Mouse (Mus musculus) adrenal gland, postnatal 14 days (tissue): ENCODE results near the gene Inf2. TPM values are rescaled to one million over a fixed set of nuclear protein-coding genes. Genes with fewer than 3 reads are reported as not detected.

Source experiments
- DNase-seq: peaks from one replicate; pipeline ENCODE4 v3.0.0; 2021; ENCODE audit warnings: mixed read lengths
- total RNA-seq: library from RNA; stranded (reverse); gene quantifications from 2 replicates; pipeline ENCODE4 v1.2.3, GENCODE M21; 2021

The Inf2 gene
- total RNA-seq, 1 experiment from 2014 or later: 25.3 TPM

DNA sequence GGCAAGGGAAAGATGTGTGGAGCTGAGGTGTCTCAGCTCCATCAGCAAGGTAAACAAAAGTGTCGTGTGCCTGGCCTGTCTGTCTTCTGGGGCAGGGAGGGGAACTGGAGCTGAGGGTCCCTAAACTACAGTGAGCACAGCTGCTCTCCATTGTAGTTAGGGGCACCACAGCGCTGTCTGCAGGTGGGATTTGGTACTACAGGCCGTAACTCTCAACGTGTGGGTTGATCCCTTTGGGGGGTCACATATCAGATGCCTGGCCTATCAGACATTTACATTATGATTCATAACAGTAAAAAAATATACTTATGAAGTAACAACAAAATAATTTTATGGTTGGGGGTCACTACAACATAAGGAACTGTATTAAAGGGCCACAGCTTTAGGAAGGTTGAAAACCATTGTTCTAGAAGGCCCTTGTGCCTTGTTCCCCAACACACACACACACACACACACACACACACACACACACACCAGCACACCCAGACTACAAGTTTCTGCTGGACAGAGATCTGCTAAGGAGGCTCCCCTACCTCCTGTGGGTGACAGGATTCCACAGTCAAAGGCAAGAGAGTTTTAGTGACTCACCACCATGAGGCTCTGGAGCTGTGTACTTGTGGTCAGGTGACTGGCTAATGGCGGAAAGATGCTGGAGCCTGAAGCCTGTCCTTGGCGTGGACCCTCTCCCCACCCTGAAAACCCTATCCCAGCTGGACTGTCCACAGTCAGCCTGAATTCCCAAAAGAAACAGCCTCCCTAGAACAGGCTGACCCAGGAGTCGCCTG is 38.7 kb downstream of the Inf2 start:
- DNase-seq: no peak

DNA sequence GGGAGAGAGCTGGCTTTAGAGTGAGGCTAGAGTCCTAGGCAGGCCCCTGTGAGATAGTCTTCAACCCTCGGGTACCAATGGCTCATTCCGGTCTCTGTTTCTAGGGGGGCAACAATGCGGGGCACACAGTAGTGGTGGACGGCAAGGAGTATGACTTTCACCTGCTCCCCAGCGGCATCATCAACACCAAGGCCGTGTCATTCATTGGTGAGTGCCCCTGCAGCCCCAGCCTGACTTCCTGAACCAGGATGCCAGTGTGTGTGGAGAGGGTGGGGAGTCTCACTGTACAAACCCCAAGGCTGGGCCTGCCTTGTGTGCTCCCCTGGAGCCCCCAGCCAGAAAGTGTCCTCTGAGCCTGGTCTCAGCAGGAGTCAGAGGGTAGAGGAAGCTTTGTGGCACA is 39.6 kb downstream of the Inf2 start:
- DNase-seq: no peak

DNA sequence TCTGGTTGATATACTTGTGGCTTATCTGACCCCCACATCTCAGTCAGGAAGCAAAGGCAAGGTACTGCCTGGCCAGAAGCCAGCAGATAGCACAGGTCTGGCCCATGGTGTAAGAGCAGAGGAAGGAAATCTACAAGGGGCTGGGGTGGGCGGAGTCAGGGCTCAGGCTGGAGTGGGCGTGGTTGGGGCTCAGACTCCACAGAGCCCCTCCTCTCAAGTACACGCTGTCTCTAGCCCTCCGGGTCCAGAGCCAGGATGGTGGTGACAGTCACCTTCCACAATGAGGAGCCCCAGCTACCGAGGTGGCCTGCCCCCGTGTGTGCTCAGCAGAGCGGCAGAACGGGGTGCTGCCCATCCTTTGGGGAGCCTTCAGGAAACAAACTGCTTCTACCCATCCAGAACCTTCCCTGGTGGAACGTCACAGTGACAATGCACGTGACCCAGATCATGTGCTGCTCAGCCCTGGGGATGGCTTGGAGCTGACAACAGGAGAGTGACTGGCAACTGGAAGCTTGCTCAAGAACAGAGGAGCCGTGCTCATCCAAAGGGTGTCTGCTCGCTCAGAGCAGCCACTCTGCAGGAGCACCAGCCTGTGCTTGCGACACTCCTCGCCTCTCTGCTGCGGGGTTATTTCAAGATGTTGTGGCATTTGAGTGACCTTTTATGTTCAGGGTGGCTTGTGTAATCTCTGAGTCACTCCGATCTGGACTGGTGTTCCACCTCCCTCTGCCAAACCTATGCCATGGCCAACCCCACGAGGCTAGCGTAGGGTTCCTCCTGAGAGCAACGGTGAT is 40.5 kb downstream of the Inf2 start:
- DNase-seq: peak; percentile 83

DNA sequence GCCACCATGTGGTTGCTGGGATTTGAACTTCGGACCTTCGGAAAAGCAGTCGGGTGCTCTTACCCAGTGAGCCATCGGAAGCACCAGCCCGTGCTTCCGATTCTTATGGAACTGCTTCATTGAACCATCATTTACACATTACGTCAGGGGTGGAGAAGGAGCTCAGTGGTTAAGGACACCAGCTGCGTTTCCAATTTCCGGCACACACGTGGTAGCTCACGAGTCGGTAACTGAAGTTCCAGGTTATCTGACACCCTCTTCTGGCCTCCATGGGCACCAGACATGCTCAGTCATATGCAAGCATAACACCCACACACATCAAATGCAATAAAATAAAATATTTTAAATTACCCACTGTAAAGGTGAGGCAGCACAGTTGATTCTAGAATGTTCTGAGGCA is 41.4 kb downstream of the Inf2 start:
- DNase-seq: no peak

DNA sequence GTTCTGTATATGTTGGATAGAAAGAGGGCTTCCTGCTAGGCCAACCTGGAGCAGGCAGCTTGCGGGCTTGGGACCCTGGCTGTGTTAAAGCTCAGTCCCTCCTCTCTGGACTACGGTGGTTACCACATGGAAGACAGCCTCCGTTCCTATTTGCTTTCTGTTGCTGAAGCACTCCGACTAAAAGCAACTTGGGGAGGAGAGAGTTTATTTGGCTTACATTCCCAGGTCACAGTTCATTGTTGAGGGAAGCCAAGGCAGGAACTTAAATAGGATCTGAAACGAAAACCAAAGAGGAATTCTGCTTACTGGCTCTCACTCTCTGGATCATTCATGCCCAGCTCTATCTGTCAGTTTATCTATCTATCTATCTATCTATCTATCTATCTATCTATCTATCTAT is 42.2 kb downstream of the Inf2 start:
- no peak for DNase-seq

DNA sequence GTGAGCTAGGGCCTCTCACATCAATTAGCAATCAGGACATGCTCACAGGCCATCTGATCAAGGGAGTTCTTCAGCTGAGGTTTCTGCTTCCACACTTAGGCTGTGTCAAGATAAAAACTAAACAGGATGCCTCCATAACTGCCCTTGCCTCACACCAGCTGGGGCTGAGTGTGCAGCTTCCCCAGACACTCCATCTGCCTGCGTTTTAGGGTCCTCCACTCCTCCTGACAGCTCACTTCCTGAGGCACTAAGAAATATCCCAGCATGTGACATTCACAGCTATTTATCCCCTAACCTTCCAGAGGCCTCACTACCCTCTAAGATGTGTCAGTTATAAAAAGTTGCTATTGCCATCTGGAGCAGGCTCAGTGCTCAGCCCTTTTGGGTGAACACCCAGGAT is 42.9 kb downstream of the Inf2 start:
- no peak for DNase-seq

DNA sequence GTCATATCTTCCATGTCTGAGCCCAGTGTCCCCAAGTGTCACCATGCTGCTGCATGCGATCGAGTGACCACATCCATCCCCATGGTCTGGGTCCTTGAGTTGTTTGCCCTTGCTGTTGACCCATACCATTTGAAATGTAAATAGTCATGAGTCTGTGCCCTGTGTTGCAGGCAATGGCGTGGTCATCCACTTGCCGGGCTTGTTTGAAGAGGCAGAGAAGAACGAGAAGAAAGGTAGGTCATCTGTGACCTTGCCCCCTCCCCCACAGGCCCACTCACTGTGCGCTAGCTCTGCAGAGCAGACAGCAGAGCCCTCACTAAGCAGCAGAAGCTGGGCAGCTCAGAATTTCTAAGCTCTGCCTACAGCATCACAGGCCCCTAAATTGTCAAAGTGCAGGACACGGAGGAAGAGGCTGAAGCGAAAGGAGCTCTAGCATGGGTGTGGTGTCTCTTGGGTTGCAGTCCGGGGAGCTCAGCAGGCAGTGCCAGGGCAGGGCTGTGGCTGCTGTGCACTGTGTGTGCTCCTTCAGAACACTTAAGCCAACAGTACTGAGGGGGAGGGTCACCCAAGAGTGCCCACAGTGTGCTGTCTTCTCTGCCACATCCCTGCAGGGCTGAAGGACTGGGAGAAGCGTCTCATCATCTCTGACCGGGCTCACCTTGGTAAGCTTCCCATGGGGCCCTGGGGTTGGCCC is 43.6 kb downstream of the Inf2 start:
- DNase-seq: no peak

DNA sequence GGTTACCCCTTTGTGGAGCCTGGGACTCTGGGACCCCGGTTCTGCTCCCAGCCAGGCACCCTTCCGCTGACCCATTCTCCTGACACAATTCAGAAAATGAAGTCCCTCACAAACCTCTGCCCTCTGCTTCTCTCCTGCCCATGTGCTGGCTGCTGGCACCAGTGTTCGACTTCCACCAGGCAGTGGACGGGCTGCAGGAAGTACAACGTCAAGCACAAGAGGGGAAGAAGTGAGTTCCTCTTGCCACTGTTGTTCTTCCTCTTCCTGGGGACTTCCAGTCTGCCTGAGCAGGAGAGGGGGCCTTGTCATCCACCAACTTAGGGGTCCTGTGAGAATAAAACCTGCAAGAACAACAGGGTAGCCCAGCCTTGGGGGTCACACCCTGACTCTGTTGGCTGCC is 44.3 kb downstream of the Inf2 start:
- no peak for DNase-seq

DNA sequence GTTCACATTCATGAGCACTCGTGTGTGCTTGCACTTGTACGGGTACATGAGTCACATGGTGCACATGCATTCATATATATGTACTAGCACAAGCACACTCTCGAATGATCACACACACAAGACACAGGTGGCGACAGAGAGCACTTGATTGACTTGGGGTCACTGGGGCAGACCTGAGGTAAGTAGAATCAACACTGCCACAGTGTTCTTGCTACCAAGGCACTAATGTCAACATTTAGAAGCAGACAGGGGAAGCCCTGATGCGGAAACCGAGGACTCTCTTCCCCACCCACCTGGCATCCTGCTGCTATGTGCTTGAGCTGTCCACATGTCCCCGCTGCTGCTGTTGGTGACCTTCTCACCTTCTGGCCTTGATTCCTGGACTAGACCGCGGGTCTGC is 45.1 kb downstream of the Inf2 start:
- no peak for DNase-seq

DNA sequence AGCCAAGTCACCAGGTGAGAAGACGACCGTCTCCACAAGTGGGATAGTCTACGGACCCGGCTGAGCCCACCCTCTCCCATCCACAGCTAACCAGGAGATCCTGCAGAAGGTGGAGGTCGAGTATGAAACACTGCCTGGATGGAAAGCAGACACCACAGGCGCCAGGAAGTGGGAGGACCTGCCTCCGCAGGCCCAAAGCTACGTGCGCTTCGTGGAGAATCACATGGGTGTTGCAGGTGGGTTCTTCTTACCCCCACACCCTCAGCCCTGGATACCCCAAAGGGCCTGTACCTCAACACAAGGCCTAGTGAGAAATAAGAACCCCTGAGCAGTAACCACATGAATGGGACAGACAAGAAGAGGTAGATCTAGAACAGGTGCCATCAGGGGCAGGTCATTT is 50.9 kb downstream of the Inf2 start:
- no peak for DNase-seq

DNA sequence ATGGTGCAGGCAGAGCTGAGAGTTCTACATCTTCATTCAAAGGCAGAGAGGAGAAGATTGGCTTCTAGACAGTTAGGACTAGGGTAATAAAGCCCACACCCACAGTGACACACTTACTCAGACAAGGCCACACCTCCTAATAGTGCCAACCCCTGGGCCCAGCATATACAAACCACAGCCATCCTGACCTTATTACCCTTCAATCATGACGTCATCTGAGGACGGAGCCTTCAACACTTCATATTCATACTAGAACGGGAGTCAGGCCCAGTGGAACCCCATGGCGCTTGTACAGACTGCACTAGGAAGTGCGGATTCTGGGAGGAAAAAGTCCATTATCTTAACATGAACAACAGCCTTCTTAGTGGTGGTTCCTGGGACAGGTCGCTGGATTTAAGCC is 54.5 kb downstream of the Inf2 start:
- no peak for DNase-seq

DNA sequence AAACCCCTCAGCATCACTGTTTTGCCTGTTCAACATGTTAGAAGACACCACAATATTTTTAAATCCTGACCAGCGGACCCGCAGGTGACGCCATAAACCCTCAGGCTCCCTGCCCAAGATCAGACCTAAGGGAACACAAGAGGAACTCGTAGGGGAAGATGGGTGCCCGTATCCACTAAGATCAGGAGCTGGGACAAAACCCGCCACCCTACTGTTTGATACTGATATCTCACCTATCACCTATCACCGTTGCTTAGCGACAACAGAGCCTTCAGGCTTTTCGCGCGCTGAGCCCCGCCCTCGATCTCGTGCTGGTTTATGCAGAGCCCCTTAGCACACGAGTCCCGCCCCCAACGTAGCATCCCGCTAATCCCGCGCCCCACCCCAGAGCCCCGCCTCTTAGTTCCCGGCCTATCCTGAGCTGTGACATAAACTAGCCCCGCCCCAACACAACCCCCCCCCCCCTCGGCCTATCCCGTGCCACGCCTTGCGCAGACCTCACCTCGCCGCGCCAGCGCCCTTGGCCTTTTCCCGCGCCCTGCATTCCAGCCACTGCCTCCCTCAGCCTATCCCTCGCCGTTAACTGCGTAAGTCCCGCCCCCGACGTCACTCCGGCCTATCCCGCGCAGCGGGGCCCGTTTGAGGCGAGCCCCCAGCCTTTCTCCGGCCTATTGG is 55.7 kb downstream of the Inf2 start, which contains the start of gene Siva1:
Siva1 (plus strand) TSS at position 500 of the 675 bp plus-strand sequence.
- peak; percentile 100 for DNase-seq

DNA sequence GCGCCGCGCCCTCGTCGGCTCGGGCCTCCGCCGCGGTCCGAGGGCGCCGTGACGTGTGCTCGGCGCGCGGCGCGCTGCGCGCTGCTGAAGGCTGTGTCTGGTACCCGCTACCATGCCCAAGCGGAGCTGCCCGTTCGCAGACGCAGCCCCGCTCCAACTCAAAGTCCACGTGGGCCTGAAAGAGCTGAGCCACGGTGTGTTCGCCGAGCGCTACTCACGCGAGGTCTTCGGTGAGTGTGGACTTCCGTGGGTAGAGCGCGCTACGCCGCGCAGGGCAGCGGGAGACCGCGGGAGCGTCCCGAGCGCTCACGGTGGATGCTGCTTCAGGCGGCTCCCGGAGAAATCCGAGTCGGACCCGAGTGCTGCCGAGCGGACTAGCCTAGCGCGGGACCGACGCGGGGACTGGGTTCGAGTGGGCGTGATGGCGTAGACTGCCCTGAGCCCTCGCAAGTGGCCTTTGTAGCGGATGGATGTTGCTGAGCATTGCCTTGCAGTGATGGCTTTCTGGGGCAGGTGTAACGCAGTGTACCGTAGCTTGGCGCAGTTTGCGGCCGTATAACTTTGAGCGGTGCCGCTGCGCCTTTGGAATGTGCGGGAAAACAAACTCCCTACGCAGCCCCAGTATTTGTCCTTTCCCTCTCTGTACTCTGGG is 56.4 kb downstream of the Inf2 start:
- no peak for DNase-seq

DNA sequence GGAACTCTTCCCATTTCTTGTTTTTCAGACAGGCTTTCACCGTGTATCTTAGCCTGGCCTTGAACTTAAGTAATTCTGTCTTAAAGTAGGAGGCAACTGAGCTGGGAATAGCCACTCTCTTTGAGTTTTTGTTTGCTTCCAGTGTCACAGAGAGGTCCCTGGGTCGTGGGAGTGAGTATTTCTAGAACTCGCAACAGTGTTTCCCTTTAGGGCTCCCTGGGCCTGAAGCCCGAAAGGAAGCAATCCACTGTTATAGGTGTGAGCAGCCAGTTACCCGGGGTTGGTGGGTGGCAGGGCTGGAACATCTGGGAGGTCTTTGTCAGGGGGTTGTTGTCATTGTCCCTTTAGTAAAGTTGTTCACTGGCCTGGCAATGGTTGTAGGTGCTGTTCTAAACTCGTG is 57.6 kb downstream of the Inf2 start:
- no peak for DNase-seq

DNA sequence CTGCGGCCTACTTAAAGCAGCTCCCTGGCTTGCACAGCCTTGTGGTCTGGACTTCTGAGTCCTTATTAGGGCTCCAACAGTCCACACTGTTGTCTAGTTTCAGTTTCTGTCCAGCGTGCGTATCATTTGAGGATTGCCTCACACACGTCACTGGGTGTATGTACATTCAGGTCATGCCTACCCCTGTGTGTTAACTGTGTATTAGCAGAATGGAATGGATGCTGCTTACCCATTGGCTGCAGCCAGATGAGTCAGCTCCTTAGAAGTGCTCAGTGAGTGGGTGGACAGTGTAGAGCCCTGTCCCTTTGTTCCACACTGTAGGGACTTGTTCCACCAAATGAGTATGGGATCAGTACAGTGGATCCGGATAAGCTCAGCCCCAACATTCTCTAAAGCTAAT is 59.5 kb downstream of the Inf2 start:
- no peak for DNase-seq

DNA sequence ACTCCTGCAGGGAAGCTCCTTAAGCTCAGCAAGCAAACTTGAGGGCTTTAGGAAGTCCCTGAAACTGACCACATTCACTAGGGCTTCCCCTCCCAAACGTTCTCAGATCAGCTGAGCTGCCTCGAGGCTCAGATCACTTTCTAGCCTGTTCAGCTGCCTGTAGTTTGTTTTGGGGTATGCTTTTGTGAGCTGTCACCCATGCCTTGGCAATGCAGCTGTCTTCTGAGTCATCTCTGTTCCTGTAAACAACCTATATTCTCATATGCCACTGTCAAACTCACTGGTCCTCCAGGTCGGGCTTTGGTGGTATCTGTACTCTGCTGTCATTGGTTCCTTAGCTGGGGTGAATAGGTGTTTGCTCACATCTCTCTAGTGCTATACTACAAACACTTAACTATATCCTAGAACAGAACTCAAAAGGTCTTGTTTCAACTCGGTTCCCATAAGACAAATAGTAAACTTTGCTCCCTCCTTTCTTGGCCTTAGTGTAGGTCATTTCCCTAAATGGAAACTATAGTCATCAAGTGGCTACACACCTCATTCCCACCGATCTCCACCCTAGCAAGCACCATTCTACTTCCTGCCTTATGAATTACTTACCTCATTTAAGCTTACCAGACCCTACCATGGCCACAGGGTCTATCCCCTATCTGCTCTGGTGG is 63.3 kb downstream of the Inf2 start:
- DNase-seq: no peak

DNA sequence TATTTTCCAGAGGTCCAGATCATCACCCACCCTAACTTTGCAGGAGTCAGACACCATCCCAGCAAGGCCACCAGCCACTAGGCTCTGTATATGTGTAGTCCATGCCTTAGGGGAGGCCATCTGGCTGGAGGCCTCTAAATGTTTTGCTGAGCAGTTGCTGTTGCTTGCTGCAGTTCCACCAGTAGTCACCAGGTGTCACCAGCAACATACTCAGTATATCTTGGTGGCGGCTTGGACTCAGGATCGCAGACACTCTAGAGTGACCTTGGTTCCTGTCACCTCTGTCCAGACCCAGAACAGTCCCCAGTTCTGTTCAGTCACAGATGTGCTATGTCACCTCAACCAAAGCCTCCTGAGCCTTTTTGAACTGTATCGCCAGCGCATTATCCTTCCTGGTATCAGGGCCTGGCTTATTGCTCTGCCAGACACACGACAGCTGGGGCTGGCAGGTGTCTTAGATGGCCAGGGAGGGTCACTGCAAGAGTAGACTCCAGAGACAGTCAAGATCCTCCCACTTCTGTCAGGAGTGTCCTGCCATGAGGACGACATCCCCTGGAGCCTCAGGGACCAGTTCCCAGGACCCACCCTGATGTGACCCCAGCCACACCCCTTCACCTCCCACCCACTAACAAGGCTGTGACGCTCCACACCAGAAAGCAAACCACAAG is 64.7 kb downstream of the Inf2 start:
- peak; percentile 89 for DNase-seq

DNA sequence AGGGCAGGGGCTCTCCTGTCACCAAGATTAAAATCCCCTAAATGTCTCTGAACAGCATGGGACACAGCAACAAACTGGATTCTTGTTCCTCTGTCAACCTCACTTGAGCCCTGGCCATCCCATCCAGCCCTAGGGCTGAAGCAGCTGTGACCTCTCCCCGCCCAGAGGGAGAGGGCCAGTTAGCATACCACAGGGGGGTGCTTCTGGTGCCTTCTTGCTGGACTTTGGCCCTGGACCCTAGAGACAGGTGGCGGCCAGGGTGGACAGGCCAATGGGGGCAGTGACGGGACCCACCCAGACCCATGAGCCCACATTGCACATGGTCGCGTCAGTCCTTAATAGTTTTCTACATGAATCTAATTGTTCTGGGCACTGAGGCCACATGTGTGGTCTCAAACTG is 65.5 kb downstream of the Inf2 start:
- DNase-seq: no peak

DNA sequence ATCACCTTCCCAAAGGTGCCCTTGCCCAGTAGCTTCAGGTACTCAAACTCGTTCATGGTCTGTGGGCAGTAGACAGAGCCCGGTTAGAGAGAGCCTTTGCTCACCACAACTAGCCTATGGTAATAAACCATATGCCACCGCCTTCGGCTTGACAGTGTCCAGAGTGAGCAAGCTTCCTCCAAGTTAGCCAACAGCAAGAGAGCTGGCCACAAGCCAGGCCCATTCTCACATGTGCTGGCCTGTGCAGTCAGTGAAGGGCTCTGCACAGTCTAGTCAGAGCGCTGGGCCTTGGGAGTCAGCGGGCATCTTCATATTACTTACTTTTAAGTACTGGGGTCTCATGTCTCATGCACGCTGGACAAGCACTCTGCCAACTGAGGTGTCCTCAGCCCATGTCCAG is 70.0 kb downstream of the Inf2 start:
- DNase-seq: peak; percentile 80

DNA sequence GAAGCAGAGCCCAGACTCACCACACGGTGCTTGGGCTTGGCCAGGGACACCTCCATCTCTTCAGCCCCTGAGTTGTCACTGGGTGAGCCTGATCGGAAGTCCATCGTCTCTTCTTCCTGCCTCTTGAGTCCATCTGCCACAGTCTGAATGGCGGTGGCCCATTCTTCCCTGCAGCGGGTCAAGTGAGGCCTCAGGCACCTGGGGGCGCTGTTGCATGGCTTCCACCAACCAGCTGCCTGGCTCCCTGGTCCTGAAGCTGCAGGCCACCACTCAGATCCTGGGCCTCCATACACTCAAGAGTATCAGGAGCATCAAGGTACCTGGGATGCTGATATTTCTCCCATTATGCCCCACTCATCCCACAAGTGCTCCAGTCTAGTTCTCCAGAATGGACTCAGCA is 70.5 kb downstream of the Inf2 start:
- peak; percentile 91 for DNase-seq
